Mouse (Mus musculus) small intestine, adult 2 months (tissue): ENCODE results near the gene Fam120a. TPM values are rescaled to one million over a fixed set of nuclear protein-coding genes. Genes with fewer than 3 reads are reported as not detected.

Experiments
- H3K27ac ChIP-seq: fragments of 200-500 bp; 2 replicates; pipeline ENCODE4 v1.5.1; 2012; ENCODE audit warnings: low read depth, low read length, control low read depth, inconsistent platforms; ENCODE audit not compliant: insufficient read depth
- H3K27me3 ChIP-seq: fragments of 200-500 bp; 2 replicates; pipeline ENCODE4 v1.6.1; 2012; ENCODE audit warnings: mild to moderate bottlenecking, moderate library complexity, low read length, inconsistent platforms; ENCODE audit not compliant: control insufficient read depth, insufficient read depth
- H3K36me3 ChIP-seq: fragments of 200-500 bp; 2 replicates; pipeline ENCODE4 v1.6.1; 2012; ENCODE audit warnings: mild to moderate bottlenecking, low read length, control low read depth, inconsistent platforms; ENCODE audit not compliant: control insufficient read depth, insufficient read depth
- H3K4me1 ChIP-seq: fragments of 200-500 bp; 2 replicates; pipeline ENCODE4 v1.6.1; 2012; ENCODE audit warnings: low read length, inconsistent platforms, mixed read lengths; ENCODE audit not compliant: control insufficient read depth, insufficient read depth, insufficient read length
- H3K4me3 ChIP-seq: fragments of 200-500 bp; 2 replicates; pipeline ENCODE4 v1.5.1; 2012; ENCODE audit warnings: low read depth, mild to moderate bottlenecking, control low read depth, inconsistent platforms, low read length, moderate library complexity
- CTCF ChIP-seq: fragments of 200-500 bp; IDR thresholded peaks from 2 replicates; pipeline ENCODE4 v1.5.1; 2012; ENCODE audit warnings: low read depth, mild to moderate bottlenecking, control low read depth, inconsistent platforms, low read length, moderate library complexity, mixed read lengths; ENCODE audit not compliant: insufficient replicate concordance, insufficient read length; ENCODE audit errors: extremely low read depth
- POLR2A ChIP-seq: fragments of 200-500 bp; IDR thresholded peaks from 2 replicates; pipeline ENCODE4 v1.6.1; 2012; ENCODE audit warnings: low read depth, mild to moderate bottlenecking, control low read depth, inconsistent platforms, low read length, moderate library complexity
- WGBS: fragments of 180-500 bp; shearing (Covaris S2); methylation state at CpG from one replicate; pipeline ENCODE4 v1.1.7; 2018; 5-methylcytosine and 5-hydroxymethylcytosine counted together
- polyA plus RNA-seq: library from polyadenylated mRNA; depleted of rRNA; stranded (reverse); fragments of >200 nt; gene quantifications from 2 replicates; pipeline ENCODE4 v1.2.3, GENCODE M21; 2012

The Fam120a gene
- polyA plus RNA-seq, 1 experiment, result 80.1 TPM

DNA sequence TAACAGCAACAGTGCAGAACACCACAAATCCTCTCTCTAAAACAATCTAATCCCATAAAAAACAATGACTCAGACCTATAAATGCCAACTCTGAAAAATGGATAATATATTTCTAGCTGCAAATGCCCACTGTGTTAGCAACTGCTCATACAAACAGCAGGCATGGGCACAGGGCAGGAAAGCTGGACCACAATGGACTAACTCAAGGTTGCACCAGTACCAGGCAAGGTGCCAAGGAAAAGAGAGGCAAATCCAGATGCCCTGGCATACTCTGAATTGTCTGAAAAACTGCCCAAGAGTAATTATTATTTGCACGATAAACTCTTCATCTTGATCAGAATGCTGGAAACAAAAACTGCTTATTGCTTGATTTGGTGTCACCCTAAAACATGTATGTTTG lies 54.1 kb downstream of the Fam120a start:
- no peak overlapping the region for H3K4me3 ChIP-seq
- 38% methylated on average over 1 of the region's 1 CpGs for WGBS
- TF ChIP-seq CTCF (no peak), POLR2A (no peak)
- no peak overlapping the region for H3K27ac ChIP-seq
- peaks cover 63% of the 10 kb centered on the region for H3K36me3 ChIP-seq
- H3K27me3 ChIP-seq, result no peaks in the 10 kb centered on the region
- no peaks in the 10 kb centered on the region for H3K4me1 ChIP-seq

GRCm38 (mm10) chr13:48913141-48913540 lies 54.7 kb downstream of the Fam120a start:
- TF ChIP-seq CTCF, result no peak
- Histone ChIP-seq H3K36me3 (peaks cover 68% of the 10 kb centered on the region), H3K4me3 (no peak overlapping the region), H3K4me1 (no peaks in the 10 kb centered on the region), H3K27ac (no peak overlapping the region), H3K27me3 (no peaks in the 10 kb centered on the region)
- WGBS, result 90% methylated on average over 3 of the region's 3 CpGs

- Histone ChIP-seq H3K4me1 (no peaks in the 10 kb centered on the region), H3K36me3 (peaks cover 68% of the 10 kb centered on the region), H3K27ac (no peak overlapping the region), H3K4me3 (no peak overlapping the region), H3K27me3 (no peaks in the 10 kb centered on the region)
- WGBS, result 64% methylated on average over 7 of the region's 7 CpGs
- TF ChIP-seq POLR2A (no peak), CTCF (no peak)
These were observed 56.4 kb downstream of the Fam120a start for GRCm38 (mm10) chr13:48911426-48911825.

- no peak overlapping the region for H3K27ac ChIP-seq
- H3K27me3 ChIP-seq, result no peaks in the 10 kb centered on the region
- no peak for TF ChIP-seq CTCF
- TF ChIP-seq POLR2A, result no peak
- 82% methylated on average over 2 of the region's 2 CpGs for WGBS
- no peak overlapping the region for H3K4me3 ChIP-seq
- no peaks in the 10 kb centered on the region for H3K4me1 ChIP-seq
- peaks cover 64% of the 10 kb centered on the region for H3K36me3 ChIP-seq
These were observed 62.4 kb downstream of the Fam120a start for GRCm38 (mm10) chr13:48905458-48905857.

DNA sequence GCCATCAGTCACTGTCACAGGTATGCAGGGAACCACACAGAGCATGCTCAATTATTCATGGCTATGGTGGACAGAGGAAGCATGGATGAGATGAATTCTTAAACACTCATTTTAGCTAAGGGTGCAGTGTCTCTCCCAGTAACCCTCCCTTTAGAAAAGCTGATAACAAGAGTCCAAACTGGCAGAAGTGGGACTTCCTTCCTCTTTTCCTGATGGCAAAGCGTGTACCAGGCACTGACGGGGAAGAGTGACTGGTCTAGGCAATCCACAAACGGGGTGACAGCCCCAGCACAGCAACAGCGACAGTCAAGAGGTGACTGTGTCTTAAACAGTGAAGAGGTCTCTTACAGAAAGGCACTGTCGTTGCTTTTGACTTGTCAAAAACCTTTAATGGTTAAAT lies 72.4 kb downstream of the Fam120a start:
- no peaks in the 10 kb centered on the region for H3K27me3 ChIP-seq
- no peak overlapping the region for H3K4me3 ChIP-seq
- no peak overlapping the region for H3K27ac ChIP-seq
- peaks cover 8% of the 10 kb centered on the region; the same call in 1 of the 2 replicates for H3K4me1 ChIP-seq
- WGBS, result 79% methylated on average over 5 of the region's 5 CpGs
- peaks cover 59% of the 10 kb centered on the region for H3K36me3 ChIP-seq
- TF ChIP-seq CTCF, result no peak
- no peak for TF ChIP-seq POLR2A

DNA sequence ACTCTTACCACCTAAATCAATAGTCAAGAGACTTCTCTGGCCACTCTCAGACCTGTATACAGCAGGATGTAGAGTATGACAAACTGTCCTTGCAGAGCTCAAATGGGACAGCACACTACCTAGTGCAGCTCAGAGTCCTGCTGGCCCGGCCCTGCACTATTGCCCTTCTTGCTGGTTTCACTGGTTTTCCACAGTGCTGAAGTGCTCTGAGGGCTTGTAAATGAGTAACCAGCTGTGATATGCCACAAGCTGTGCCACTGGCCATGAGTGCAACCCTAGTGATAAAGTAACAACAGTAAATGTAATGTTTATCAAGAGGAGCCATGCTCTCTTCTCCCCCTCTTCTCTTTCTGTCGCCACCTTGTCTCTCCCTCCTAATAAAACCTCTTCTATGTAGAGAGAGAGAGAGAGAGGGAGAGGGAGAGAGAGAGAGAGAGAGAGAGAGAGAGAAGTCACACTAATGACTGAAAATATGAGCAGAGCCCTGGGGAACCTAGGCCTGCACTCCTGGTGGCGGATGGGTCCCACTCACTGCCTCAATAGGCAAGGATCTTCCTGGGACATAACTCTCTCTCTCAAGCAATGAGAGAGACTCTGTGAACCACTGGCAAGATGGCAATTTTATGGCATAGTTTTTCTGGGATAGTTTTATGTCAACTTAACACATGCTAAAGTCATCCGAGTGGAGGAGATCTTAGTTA lies 77.4 kb downstream of the Fam120a start:
- H3K27me3 ChIP-seq, result no peaks in the 10 kb centered on the region
- no peak overlapping the region for H3K4me3 ChIP-seq
- WGBS, result 38% methylated on average over 4 of the region's 4 CpGs
- peaks cover 58% of the 10 kb centered on the region for H3K36me3 ChIP-seq
- H3K4me1 ChIP-seq, result peaks cover 11% of the 10 kb centered on the region
- H3K27ac ChIP-seq, result peak overlapping the region; percentile 41
- TF ChIP-seq CTCF (no peak), POLR2A (no peak)

DNA sequence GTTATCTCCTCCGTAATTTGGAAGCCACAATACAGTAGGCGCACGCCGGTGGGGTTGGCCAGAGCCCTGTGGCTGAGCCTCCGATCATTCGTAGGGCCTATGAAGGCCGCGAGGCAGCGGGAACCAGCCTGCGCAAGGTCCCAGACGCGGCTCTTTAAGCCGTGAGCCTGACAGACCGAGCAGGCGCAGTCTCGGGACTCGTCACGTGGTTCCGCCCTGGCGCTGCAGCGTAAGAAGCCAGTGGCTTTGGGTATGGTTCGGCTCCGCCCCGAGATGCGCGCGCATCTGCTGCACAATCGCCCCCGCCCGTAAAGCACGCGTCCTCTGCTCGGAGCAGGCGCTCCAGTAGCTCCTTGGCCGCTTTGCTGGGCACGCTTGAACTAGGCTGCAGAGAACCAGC lies 89.3 kb downstream of the Fam120a start:
- WGBS, result under 1% methylated on average over 36 of the region's 36 CpGs

More for the DNA sequence above, 89.3 kb downstream of the Fam120a start:
- Histone ChIP-seq H3K27ac (peak overlapping the region; percentile 76), H3K4me1 (peaks cover 4% of the 10 kb centered on the region), H3K36me3 (peaks cover 23% of the 10 kb centered on the region), H3K27me3 (no peaks in the 10 kb centered on the region), H3K4me3 (peak overlapping the region; percentile 65)
- TF ChIP-seq POLR2A, result peak; percentile 96
- TF ChIP-seq CTCF, result no peak
